ENCODE assay signal across 22 mouse cellular contexts in the genomic region with DNA sequence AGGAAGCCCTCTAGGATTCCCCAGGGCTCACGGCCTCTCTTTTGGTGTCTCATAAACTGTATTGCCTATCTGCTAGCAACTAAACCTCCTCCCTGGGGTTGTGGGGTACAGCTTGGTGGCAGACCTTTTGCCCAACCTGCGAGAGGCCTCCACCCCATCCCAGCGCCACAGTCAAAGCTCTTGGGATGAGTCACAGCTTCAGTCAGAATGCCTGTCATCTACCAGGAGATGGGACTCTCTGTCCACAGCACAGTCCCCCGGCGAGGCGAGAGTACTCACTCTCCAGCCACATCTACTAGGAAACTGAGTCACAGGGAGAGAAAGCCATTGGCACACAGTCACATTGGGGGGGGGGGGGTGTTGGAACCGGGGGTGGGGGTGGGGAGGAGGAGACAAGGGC. TPM values are rescaled to one million over a fixed set of nuclear protein-coding genes. Genes with fewer than 3 reads are reported as not detected.
"Had no signal": no experiment of that assay in that cellular context is flagged by ENCODE, and none has a peak within 500 bp of the region (broad histone marks: within the 10 kb centered on the region; RNA-seq: fewer than 3 reads in every experiment).

No protein-coding gene starts in this region.

- H3K27ac ChIP-seq: limb, embryonic 12.5 days; limb, embryonic 15.5 days; liver, embryonic 12.5 days; liver, embryonic 15.5 days; lung, embryonic 15.5 days; midbrain, embryonic 13.5 days; neural tube, embryonic 13.5 days; stomach, embryonic 15.5 days had no signal

- DNase-seq: kidney, postnatal 14 days; kidney, postnatal 4 days; left cerebral cortex, postnatal 4 days; lung, adult 18-20 months; lung, postnatal 10 days; lung, postnatal 36 days; retina, postnatal 1 day; right cerebral cortex, postnatal 25 days; spleen, adult 18-20 months; thymus, postnatal 36 days had no signal

- H3K27me3 ChIP-seq: limb, embryonic 12.5 days; limb, embryonic 15.5 days; liver, embryonic 12.5 days; liver, embryonic 15.5 days; lung, embryonic 15.5 days; midbrain, embryonic 13.5 days; neural tube, embryonic 13.5 days; stomach, embryonic 15.5 days had no signal

- H3K4me1 ChIP-seq: limb, embryonic 12.5 days; lung, embryonic 15.5 days; stomach, embryonic 15.5 days had no signal

- H3K36me3 ChIP-seq: limb, embryonic 12.5 days; limb, embryonic 15.5 days; liver, embryonic 12.5 days; liver, embryonic 15.5 days; lung, embryonic 15.5 days; midbrain, embryonic 10.5 days; midbrain, embryonic 13.5 days; neural tube, embryonic 13.5 days; stomach, embryonic 15.5 days had no signal

- H3K9me3 ChIP-seq: limb, embryonic 12.5 days; limb, embryonic 15.5 days; liver, embryonic 12.5 days; liver, embryonic 15.5 days; lung, embryonic 15.5 days; megakaryocyte, embryonic 14.5 days; midbrain, embryonic 10.5 days; midbrain, embryonic 13.5 days; neural tube, embryonic 13.5 days; stomach, embryonic 15.5 days had no signal

- H3K4me3 ChIP-seq: limb, embryonic 12.5 days; limb, embryonic 15.5 days; liver, embryonic 12.5 days; liver, embryonic 15.5 days; lung, embryonic 15.5 days; midbrain, embryonic 10.5 days; midbrain, embryonic 13.5 days; myocyte; neural tube, embryonic 13.5 days; stomach, embryonic 15.5 days had no signal

RNA-seq across cellular contexts. Expression of gene Cux2, which starts 51.6 kb away (rescaled TPM):
- total RNA-seq: monocyte, adult 5-6 weeks had no signal
